Mouse (Mus musculus) urinary bladder, adult 18-20 months (tissue): Measurements from ENCODE around the gene Sec22b.
A peak's percentile ranks its signal among the peaks of the same experiment; 100 is the strongest.

ENCODE experiments used
- DNase-seq, 2 experiments: peaks; one replicate each; pipeline ENCODE4 v3.0.0; 2022; ENCODE audit warnings: low spot score in 2 of 2, mixed read lengths in 2 of 2

The Sec22b gene

DNA sequence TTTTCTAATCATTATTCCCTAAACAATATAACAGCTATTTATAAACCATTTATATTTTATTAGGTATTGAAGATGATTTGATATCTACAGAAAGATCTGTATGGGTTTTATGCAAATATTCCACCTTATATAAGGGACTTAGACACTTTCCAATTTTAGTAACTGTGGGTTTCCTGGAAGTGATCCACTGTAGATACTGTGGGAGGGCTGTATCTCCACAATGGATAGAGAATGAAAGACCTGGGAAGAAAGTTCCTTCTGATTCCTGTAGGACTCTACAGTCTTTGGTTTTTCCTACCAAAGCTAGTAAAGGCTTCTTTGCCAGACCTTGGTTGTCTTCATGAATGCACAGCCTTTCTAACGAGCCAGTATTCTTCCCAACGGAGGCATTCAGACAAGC, 8.7 kb downstream of the Sec22b start:
- DNase-seq, result no peak

GRCm38 (mm10) chr3:97911093-97911492, 10.1 kb downstream of the Sec22b start:
- DNase-seq, result no peak

GRCm38 (mm10) chr3:97915081-97915480, 14.1 kb downstream of the Sec22b start:
- no peak for DNase-seq

- no peak for DNase-seq
Observed at GRCm38 (mm10) chr3:97918885-97919550, 18.0 kb downstream of the Sec22b start.

DNA sequence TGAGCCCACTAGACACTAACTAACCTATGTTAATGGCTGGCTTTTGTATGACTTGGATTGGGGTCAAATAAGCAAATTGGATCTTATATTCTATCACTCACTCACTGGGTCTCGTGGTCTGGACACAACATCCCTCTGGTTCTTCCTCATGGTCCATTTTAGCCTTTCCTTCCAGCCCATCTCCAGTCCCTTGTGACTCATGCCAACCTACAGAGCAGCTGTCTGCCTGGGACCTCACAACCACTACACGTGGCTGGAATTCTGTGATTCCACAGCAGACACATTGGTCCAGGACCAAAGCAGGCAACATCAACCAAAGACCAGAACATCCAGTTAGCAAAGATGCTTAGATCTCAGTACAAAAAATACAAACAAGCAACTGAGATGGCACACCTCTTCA, 24.3 kb downstream of the Sec22b start:
- DNase-seq, result no peak

DNA sequence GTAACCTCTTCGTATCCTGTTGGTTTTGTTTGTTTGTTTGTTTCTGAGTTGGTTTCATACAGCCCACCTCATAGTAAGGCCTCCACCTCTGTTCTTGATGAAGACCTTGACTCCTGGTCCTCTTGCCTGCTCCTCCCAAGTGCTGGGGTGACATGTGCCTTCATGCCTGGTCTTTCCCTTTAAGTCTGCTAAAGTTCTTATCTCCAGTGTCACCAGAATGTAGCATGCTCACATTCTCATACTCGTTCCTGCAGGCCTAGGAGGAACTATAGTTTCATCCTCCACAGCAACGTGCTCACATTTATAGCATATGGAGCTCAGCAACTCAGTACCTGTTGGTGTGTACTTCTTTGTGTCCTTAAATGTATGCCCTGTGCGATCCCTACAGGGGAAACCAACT, 26.3 kb downstream of the Sec22b start:
- DNase-seq, result no peak

- DNase-seq, result peak; percentile 55 to 59
Observed at GRCm38 (mm10) chr3:97928968-97929858, 28.2 kb downstream of the Sec22b start.

- no peak for DNase-seq
Observed at GRCm38 (mm10) chr3:97930141-97930786, 29.3 kb downstream of the Sec22b start.

- no peak for DNase-seq
Observed at GRCm38 (mm10) chr3:97930787-97931158, 29.8 kb downstream of the Sec22b start.

DNA sequence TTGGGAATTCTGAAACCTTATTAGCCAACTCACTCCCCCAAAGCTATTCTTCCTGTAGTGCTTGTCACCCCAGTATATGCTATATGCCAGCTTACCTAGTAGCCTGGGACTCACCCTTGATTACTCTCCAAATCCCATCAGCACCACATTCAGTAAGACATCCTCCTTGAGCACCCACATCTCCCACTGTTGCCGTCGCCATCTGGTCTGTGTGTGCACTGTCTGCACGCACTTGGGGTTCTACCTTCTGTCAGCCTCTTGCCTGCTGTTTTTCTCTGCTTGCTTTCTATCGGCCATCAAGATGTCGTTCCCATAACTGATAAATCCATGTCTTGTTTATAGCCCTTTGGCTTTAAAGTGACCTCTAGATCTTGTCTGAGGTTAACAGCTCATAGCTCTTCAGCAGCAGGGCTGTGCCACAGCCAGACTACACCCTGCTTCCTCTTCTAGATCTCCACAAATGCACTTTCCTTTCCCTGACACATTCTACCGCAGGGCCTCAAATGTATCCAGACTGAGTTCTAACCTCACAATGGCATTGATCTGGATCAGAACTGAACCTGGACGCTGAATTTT, 30.4 kb downstream of the Sec22b start:
- no peak for DNase-seq

DNA sequence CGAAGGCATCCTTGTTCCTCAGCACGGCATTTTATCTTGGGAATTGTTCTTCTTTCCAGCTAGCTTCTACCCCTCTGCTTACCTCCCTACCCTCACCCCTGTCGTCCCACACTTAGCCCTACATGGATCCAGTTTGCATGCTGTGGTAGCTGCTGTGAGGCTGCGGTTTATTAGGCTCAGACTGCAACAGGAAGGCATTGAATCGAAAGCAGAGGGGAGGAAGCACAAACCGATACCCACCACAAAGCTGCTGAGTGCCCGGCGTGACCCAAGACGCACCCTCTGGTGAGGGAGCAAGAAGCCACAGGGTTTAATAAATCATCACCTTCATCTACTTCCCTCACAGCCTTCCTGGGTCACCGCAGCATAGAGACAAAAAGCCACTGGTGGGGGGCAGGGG, 31.1 kb downstream of the Sec22b start:
- DNase-seq, result no peak

- DNase-seq, result no peak
Observed at GRCm38 (mm10) chr3:97932771-97933170, 31.8 kb downstream of the Sec22b start.

- DNase-seq, result no peak
Observed at GRCm38 (mm10) chr3:97933251-97933650, 32.3 kb downstream of the Sec22b start.

- DNase-seq, result no peak
Observed at GRCm38 (mm10) chr3:97933811-97934210, 32.8 kb downstream of the Sec22b start.

DNA sequence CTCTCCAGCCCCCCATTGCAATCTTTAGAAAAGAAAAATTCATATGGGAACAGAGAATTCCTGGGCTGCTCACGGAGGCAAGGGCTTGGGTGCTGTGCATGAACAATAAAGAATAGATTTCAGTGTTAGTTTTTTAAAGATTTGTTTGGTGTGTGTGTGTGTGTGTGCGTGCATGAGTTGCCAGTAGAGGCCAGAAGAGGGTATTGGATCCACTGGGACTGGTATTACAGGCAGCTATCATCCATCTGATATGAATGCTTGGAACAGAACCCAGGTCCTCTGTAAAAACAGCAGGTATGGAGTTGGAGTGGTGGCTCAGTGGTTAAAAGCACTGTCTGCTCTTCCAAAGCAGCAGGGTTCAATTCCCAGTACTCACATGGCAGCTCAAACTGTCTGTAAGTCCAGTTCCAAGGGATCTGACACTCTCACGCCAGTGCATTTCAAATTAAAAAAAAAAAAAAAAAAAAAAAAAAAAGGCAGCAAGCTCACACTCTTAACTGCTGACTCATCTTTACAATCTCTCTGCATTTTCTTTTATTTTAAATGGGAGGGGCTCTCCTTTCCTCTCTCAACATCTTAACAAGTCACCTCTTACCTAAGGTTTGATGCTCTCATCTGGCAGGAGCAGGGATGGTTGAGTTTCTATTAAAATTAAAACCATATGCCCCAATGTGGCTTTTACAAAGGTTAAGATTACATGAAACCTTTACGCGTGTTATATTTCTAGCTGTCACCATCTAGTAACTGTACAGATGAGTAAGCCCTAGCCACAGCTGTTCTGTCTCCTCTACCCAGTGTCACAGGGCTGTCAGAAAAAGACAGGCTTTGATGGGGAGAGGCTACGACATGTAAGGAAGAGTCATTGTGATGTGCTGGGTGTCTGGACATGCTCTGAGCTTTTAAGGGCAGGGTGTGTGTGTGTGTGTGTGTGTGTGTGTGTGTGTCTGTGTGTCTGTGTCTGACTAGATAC, 33.6 kb downstream of the Sec22b start:
- DNase-seq, result no peak

- DNase-seq, result no peak
Observed at GRCm38 (mm10) chr3:97937068-97937944, 36.3 kb downstream of the Sec22b start.

DNA sequence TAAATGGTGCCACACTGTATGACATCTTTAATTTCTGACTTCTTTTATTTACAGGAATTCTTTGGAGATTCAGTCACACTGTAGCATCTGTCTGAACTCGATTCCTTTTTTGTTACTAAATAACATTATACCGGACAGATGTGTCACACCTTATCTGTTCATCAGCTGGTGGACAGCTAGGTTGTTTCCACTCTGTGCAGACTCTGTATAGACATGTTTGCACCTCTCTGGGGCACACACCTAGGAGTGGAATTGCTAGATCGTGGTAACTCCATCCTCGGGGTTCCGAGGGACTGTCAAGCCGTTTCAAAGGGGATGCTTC, 36.9 kb downstream of the Sec22b start:
- no peak for DNase-seq

- no peak for DNase-seq
Observed at GRCm38 (mm10) chr3:97938814-97939526, 38.0 kb downstream of the Sec22b start.

DNA sequence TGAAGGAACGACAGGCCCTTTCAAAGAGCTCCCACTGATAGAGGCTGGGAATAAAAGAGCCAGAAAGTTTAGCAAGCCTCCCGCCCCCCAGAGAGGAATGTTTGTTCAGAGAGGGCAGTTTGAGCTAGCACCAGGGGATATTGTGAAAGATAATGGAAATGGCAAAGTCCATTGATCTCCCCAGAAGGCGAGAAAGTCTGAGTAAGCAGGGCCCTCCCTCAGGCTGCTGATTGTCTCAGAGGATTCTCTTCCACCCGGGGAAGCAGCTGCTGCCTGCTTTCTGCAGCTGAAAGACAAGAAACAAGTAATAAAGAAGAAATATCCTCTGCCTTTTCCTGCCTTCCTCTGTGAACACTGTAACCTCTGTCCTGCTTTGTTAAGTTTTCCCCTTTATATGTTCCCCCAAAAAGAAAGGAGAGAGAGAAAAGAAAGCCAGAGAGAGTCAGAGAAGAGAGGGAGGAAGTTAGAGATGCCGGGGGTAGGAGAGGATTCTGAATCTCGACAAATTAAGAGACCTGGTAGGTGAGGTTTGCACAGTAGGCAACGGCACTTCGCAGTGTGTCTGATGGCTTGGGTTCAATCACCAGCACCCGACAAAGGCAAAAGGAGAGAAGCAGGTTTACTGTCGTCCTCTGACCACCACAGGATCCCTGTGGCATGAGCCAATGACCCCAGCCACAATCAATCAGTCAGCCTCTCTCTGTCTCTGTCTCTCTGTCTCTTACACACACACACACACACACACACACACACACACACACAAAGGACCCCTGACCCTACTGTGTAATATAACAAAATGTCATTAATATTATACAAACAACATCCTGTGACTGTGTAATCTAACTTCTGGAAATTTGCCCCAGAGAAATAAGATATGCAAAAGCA, 38.9 kb downstream of the Sec22b start:
- DNase-seq, result no peak
